Mouse (Mus musculus): Measurements from ENCODE around the gene Kcnn1.

Gene Kcnn1

GRCm38 (mm10) chr8:70816679-70817078, 46.4 kb downstream of the Kcnn1 start:
- DNase-seq (ENCODE audit: low spot score in 2 of 2), result no peak

GRCm38 (mm10) chr8:70812885-70813284, 50.2 kb downstream of the Kcnn1 start:
- no peak for DNase-seq (ENCODE audit: low spot score in 2 of 2)

- DNase-seq (ENCODE audit: low spot score in 2 of 2), result no peak
Observed at GRCm38 (mm10) chr8:70812055-70812454, 51.0 kb downstream of the Kcnn1 start.

- DNase-seq (ENCODE audit: low spot score in 2 of 2), result no peak
Observed at GRCm38 (mm10) chr8:70810962-70811680, 51.9 kb downstream of the Kcnn1 start.

- DNase-seq (ENCODE audit: low spot score in 2 of 2), result no peak
Observed at GRCm38 (mm10) chr8:70808955-70809701, 53.9 kb downstream of the Kcnn1 start.

GRCm38 (mm10) chr8:70808239-70808638, 54.8 kb downstream of the Kcnn1 start, which contains the start of gene Il12rb1:
Il12rb1 (plus strand) TSS chr8:70808449.
- no peak for DNase-seq (ENCODE audit: low spot score in 2 of 2)

GRCm38 (mm10) chr8:70807304-70807703, 55.8 kb downstream of the Kcnn1 start:
- DNase-seq (ENCODE audit: low spot score in 2 of 2), result no peak

GRCm38 (mm10) chr8:70806541-70806940, 56.5 kb downstream of the Kcnn1 start:
- no peak for DNase-seq (ENCODE audit: low spot score in 2 of 2)

GRCm38 (mm10) chr8:70804481-70805206, 58.4 kb downstream of the Kcnn1 start, which contains the start of gene Mast3:
Mast3 (minus strand) TSS chr8:70805054.
- DNase-seq (ENCODE audit: low spot score in 2 of 2), result peak; percentile 80 to 89

- DNase-seq (ENCODE audit: low spot score in 2 of 2), result peak in 1 of 2 experiments; percentile 47
Observed at GRCm38 (mm10) chr8:70803761-70804480, 59.1 kb downstream of the Kcnn1 start.

- no peak for DNase-seq (ENCODE audit: low spot score in 2 of 2)
Observed at GRCm38 (mm10) chr8:70802786-70803510, 60.1 kb downstream of the Kcnn1 start.

GRCm38 (mm10) chr8:70801830-70802229, 61.2 kb downstream of the Kcnn1 start:
- DNase-seq (ENCODE audit: low spot score in 2 of 2), result no peak

- DNase-seq (ENCODE audit: low spot score in 2 of 2), result no peak
Observed at GRCm38 (mm10) chr8:70801156-70801555, 61.9 kb downstream of the Kcnn1 start.

- DNase-seq (ENCODE audit: low spot score in 2 of 2), result no peak
Observed at GRCm38 (mm10) chr8:70800648-70801047, 62.4 kb downstream of the Kcnn1 start.

GRCm38 (mm10) chr8:70798281-70798680, 64.8 kb downstream of the Kcnn1 start:
- DNase-seq (ENCODE audit: low spot score in 2 of 2), result no peak

- peak; percentile 83 to 84 for DNase-seq (ENCODE audit: low spot score in 2 of 2)
Observed at GRCm38 (mm10) chr8:70797081-70798070, 65.7 kb downstream of the Kcnn1 start.

GRCm38 (mm10) chr8:70796403-70797080, 66.5 kb downstream of the Kcnn1 start:
- no peak for DNase-seq (ENCODE audit: low spot score in 2 of 2)

- DNase-seq (ENCODE audit: low spot score in 2 of 2), result no peak
Observed at GRCm38 (mm10) chr8:70795370-70795769, 67.7 kb downstream of the Kcnn1 start.

- DNase-seq (ENCODE audit: low spot score in 2 of 2), result no peak
Observed at GRCm38 (mm10) chr8:70794215-70794614, 68.8 kb downstream of the Kcnn1 start.
